Mouse (Mus musculus) T-helper 2 cell (primary cell): ENCODE measurements at regions not wholly inside any gene's neighbourhood (a gene's known extent, or its start where the extent isn't known, plus 50 kb on each side); places are given as distances from the start of the nearest gene placed in this dataset.

Experiments used
- in situ Hi-C: fragments of 300-600 bp; cut with MboI, MseI; formaldehyde crosslinking; loops from one replicate; pipeline ENCODE4 v1.15.1; 2025; ENCODE audit warnings: high pct_unique_total_duplicates

- in situ Hi-C loops, result no loop called here
Observed at GRCm38 (mm10) chr3:39370926-39371325, 484.2 kb downstream of the Fat4 start.

DNA sequence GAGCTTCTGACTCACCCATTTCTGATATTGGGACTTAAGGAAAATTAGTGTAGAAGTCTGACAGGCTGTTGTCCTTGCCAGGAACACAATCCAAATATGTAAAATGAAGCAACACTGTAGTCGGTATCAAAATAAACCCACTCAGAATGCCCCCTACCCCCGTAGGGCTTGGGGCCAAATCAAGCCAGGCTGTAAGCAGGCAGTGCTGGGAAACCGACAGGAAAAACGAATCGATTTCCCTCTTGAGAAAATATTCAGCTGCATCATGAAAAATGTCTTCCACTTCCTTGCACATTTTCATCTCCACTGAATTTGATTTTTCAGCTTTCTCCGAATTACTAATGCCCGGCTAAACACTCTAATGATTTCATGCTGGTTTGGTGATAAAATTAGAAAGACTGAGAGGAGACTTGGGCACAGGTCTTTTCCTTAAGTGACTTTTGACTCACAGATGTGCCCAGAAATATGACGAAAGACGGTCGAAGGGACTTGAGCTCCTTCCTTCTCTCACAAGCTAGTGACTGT lies 485.7 kb downstream of the Fat4 start:
- in situ Hi-C loops, result no loop called here

GRCm38 (mm10) chr3:39375465-39375864 lies 488.7 kb downstream of the Fat4 start:
- in situ Hi-C loops, result no loop called here

DNA sequence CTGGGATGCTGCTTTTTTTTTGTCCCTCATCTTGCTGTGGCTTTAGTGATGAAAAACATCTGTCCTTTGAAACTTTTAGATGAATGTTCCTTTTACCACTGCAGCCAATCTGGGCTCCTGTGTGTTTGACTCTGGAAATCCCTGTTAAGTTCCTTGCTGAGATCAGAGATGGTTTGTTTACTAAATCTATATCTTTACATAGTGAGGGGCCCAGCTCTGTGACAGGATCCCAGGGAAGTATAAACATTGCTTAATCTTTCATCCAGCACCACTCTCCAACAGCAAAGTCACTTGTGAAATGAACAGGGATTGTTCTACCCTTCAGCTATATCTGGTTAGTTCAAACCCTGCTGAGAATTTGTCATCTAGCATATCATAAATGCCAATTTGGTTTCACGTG lies 501.8 kb downstream of the Fat4 start:
- in situ Hi-C loops, result no loop called here

DNA sequence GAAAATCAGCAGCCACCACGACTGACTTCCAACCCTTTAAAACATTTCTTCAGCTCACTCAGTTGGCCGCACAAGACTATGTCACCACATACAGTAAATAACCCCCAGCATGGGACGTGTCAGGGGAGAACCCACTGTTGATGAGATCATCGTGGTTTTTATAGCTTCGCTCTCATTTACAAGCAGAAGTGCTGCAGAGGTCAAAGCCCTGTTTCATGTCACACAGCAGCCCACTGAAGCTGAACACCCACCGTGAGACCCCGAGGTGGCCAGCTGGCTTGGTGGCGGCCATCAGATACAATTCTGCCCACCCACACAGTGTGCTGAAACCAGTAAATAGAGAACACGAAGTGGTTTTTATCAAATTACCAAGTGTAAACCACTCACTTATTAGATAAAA lies 503.7 kb downstream of the Fat4 start:
- in situ Hi-C loops, result no loop called here

- in situ Hi-C loops, result no loop called here
Observed at GRCm38 (mm10) chr3:39392053-39392452, 505.3 kb downstream of the Fat4 start.

DNA sequence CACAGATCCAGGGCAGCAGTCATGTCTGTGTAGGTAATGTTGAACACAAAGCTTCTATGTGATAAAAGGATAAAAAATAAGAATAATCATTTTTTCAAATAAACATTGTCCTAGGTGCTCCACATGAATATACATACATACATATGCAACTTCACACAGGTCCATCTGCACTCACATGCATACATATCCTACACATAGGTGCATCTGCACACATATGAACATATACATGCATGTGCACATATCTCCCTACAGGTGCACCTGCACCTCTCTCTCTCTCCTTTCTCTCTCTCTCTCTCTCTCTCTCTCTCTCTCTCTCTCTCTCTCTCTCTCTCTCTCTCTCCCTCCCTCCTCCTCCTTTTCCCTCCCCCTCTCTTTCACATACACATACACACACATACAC lies 509.9 kb downstream of the Fat4 start:
- in situ Hi-C loops, result no loop called here

DNA sequence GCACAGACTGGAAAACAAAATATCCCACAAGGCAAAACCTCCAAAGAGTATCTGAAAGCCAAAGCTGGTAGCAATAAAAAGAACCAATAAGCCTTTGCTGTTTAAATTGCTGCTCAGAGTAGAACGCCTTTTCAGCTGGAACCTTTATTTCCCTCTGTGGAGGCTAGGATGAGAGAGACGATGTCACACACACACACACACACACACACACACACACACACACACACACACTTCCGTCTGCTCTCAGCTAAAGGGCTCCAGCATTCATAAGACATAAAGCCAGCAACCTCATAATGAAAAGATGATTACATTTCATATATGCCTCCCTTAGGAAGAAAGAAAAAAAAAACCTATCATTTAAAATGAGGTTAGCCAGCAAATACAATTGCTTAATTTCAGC lies 510.5 kb downstream of the Fat4 start:
- in situ Hi-C loops, result no loop called here

DNA sequence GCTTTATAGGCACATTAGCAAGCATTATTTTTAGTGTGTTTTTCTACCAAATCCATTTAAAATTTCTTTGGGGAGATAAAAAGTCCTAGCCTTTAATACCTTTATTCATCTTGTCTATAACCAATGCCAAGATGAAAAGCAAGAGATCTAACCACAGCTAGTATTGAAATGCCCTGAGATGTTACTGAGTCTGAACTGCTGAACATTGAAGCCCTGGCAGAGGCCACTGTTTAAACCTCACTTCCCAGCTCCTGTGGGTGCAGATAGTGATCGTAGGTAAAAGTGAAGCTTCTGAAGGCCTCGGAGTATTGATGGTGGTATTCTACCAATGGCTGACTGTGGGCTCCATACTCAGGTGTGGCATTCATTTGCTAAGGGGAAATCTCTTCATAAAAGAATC lies 510.9 kb downstream of the Fat4 start:
- in situ Hi-C loops, result no loop called here

DNA sequence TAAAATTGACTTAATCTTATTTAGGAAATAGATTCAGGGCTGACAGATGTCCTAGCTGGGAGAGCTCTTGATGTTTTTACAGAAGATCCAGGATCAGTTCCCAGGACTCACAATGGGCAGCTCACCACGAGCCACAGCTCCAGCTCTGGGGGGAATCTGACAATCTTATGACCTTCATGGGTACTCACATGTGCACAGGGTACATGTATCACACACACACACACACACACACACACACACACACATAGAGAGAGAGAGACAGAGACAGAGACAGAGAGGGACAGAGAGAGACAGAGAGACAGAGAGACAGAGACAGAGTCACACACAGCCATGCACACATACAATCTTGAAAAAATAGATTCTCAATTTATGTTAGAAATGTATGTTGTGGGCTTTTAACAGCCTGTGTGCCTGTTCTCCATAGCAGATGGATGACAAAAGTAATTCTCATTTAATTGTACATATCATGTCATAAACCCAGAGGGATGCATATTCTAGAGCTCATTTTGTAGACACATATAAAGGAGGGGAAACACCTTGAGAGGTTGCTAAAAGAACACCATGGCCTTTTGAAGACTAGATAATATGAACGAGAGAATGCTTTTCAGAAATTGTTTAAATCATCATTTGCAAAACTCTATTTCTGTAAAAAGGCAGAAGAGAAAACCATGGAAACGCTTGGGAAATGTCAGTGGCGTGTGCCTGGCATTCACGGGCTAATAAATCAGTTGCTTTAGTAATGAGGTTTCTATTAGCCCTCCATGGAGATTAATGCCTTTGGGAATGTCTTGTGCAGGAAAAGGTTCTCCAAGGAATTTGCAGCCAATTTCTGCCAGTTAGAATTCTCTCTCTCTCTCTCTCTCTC lies 538.3 kb downstream of the Fat4 start:
- in situ Hi-C loops, result no loop called here

DNA sequence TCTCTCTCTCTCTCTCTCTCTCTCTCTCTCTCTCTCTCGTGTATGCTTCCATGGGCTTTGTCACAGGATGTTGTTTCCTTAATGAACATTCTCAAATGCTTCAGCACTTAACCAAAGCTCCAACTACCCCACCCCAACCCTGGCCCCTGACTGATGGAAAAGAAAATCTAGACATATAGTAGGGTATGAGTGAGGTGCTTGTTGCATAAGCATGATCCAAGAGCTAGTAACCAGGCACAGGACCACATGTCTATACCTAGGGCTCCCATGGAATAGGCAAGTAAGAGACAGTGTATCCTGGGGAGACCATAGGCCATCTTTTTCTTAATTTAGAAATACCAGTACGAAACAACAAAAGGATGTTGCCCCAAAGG lies 538.9 kb downstream of the Fat4 start:
- in situ Hi-C loops, result no loop called here

DNA sequence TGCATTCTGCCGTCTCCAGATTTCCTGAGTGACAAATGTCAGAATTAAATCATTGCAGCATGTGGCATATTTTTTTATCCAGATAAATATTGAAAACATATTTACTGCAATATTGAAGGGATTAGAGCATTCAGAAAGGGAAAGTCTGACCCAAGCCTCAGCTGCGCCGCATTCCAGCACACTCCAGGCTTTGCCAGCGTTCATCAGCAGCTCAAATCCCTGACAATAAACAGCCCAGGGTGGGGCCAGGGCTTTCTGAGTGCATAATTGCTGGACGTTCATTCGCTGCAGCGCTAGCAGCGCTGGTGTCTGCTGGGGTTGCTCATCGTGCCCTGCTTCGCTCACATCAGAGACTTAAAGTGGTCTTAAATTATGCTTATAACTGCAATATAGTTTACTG lies 556.6 kb downstream of the Fat4 start:
- in situ Hi-C loops, result no loop called here

GRCm38 (mm10) chr3:39455650-39456049 lies 568.9 kb downstream of the Fat4 start:
- in situ Hi-C loops, result no loop called here

GRCm38 (mm10) chr3:39460183-39460888 lies 573.6 kb downstream of the Fat4 start:
- in situ Hi-C loops, result no loop called here

DNA sequence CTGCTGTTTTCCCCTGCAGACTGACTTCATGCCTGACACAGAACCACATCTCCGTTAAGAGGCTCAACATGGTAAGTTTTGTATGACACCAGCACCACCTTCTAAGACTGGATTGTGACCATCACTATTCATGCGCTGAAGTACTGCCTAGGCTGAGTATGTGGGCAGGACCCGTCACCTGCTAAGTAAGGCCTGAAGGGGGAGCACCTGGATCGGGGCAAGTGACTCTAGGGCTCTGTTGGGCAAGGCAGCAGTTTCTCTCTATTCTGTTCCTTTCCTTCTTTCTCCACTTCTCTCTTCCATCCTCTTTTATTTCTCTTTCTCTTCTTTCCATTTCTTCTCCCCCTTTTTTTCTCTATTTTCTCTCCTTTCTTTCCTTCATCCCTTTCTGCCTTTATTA lies 574.8 kb downstream of the Fat4 start:
- in situ Hi-C loops, result no loop called here

GRCm38 (mm10) chr3:39465811-39466210 lies 579.1 kb downstream of the Fat4 start:
- in situ Hi-C loops, result no loop called here

DNA sequence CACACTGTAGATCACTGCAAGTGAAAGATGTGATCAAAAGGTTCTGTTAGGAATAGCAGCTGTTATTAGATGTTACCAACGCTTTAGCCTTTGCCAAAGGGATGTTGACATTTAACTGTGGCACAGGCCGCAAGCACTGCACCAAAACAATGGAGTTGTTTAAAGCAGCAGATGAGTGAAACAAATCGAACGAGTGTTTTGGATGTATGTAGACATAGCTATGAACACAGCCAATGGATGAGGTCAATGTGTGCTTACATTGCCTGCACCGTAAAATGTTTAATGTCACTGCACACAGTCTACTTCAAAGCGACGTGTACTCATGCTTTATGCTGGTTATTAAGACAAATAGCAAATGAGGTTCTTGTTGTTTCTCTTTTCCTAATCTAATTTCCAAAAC lies 602.7 kb downstream of the Fat4 start:
- in situ Hi-C loops, result no loop called here

DNA sequence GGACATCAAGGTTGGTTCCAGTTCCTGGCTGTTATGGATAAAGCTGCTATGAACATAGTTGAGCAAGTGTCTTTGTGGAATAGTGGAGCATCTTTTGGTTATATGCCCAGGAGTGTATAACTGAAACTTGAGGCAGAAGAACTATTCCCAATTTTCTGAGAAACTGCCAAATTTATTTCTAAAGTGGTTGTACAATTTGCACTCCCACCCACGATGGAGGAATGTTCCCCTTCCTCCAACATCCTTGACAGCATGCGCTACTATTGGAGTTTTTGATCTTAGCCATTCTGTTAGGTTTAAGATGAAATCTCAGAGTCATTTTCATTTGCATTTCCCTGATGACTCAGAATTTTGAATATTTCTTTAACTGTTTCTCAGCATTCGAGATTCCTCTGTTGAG lies 607.6 kb downstream of the Fat4 start:
- in situ Hi-C loops, result no loop called here

DNA sequence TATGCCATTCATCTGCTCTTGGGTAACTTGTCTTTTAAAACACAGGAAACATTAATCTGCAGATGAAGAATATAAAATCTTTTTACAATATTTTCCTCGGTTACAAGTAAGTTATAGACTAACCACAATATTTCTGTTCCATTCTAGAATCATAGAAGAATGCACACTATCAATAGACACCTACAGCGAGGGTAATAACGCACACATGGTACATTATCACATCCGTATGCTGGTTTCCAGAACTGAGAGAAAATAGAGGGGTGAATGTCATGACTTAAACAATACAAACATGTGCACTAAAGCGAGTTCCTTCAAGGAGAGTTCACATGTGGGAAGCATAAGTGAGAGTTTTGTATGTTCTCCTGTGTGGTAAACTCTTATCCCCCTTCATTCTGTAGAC lies 641.3 kb downstream of the Fat4 start:
- in situ Hi-C loops, result no loop called here

DNA sequence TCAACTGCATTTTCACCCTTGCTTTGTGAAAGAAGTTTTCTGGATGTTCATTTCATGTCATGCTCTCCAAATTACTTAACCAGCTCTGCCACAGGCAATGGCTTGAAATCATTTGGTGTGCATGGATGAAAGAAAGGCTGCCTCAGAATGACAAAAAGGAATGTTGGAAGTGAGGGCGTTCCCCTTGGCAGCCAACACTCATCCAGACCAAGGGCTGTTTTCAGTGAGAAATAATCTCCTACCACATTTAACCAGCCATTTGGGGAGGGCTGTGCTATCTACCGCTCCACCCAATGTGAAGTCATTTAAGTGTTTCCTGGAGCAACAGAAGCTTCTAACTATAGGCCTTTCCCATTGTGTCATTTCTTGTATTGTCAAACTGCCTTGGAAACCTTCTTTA lies 650.8 kb downstream of the Fat4 start:
- in situ Hi-C loops, result no loop called here

GRCm38 (mm10) chr3:39540530-39541118 lies 653.9 kb downstream of the Fat4 start:
- in situ Hi-C loops, result no loop called here

GRCm38 (mm10) chr3:39559460-39560041 lies 672.8 kb downstream of the Fat4 start:
- in situ Hi-C loops, result no loop called here
